Mouse (Mus musculus) spleen, adult 2 months (tissue): Measurements from ENCODE around the gene Fbxo7. TPM values are rescaled to one million over a fixed set of nuclear protein-coding genes. Genes with fewer than 3 reads are reported as not detected.
A peak's percentile ranks its signal among the peaks of the same experiment; 100 is the strongest.
"Not testable (repeated sequence)": the region's sequence is repeated elsewhere in the genome, so short reads cannot be mapped to it uniquely, and the experiment has no call there.

ENCODE experiments used
- DNase-seq, 2 experiments: peaks; one replicate each; pipeline versions ENCODE4 v3.0.0 to v3.0.0-alpha.2; 2012 to 2021; ENCODE audit warnings: low spot score in 2 of 2, low read depth in 1 of 2
- H3K27ac ChIP-seq: fragments of 200-500 bp; 2 replicates; pipeline ENCODE4 v1.5.1; 2012; ENCODE audit warnings: low read length, inconsistent platforms; ENCODE audit not compliant: insufficient read depth
- H3K27me3 ChIP-seq: fragments of 200-500 bp; 2 replicates; pipeline ENCODE4 v1.6.1; 2012; ENCODE audit warnings: mild to moderate bottlenecking, moderate library complexity, low read length, inconsistent platforms; ENCODE audit not compliant: control insufficient read depth, insufficient read depth
- H3K36me3 ChIP-seq: fragments of 200-500 bp; 2 replicates; pipeline ENCODE4 v1.6.1; 2012; ENCODE audit warnings: mild to moderate bottlenecking, low read length, inconsistent platforms; ENCODE audit not compliant: control insufficient read depth, insufficient read depth
- H3K4me1 ChIP-seq: fragments of 200-500 bp; 2 replicates; pipeline ENCODE4 v1.6.1; 2011; ENCODE audit warnings: inconsistent platforms; ENCODE audit not compliant: control insufficient read depth, insufficient read depth, insufficient read length
- H3K4me3 ChIP-seq: fragments of 200-500 bp; 2 replicates; pipeline ENCODE4 v1.5.1; 2011; ENCODE audit warnings: mild to moderate bottlenecking, inconsistent platforms; ENCODE audit not compliant: insufficient read depth, insufficient read length; ENCODE audit errors: extremely low read depth
- CTCF ChIP-seq: fragments of 200-500 bp; IDR thresholded peaks from 2 replicates; pipeline ENCODE4 v1.5.1; 2011; ENCODE audit warnings: mild to moderate bottlenecking, inconsistent platforms; ENCODE audit not compliant: insufficient read depth, insufficient read length, insufficient replicate concordance; ENCODE audit errors: extremely low read depth
- POLR2A ChIP-seq: fragments of 200-500 bp; IDR thresholded peaks from 2 replicates; pipeline ENCODE4 v1.6.1; 2011; ENCODE audit warnings: low read depth, low read length, inconsistent platforms
- WGBS: fragments of 180-500 bp; shearing (Covaris S2); methylation state at CpG from one replicate; pipeline ENCODE4 v1.1.7; 2018; 5-methylcytosine and 5-hydroxymethylcytosine counted together
- polyA plus RNA-seq: library from polyadenylated mRNA; depleted of rRNA; stranded (reverse); fragments of >200 nt; gene quantifications from 2 replicates; pipeline ENCODE4 v1.2.3, GENCODE M21; 2012

Fbxo7 gene
- polyA plus RNA-seq, 1 experiment: 26.2 TPM

- no peak overlapping the region for H3K27ac ChIP-seq
- H3K4me1 ChIP-seq: no peaks in the 10 kb centered on the region
- peaks cover 5% of the 10 kb centered on the region; the same call in 1 of the 2 replicates for H3K36me3 ChIP-seq
- no peak overlapping the region; the same call in 1 of the 2 replicates for H3K4me3 ChIP-seq
- WGBS: 0% methylated on average over 3 of the region's 3 CpGs
- no peaks in the 10 kb centered on the region for H3K27me3 ChIP-seq
- TF ChIP-seq POLR2A (no peak), CTCF (no peak)
- no peak for DNase-seq
Measured at GRCm38 (mm10) chr10:86021408-86021748, 394 bp upstream of the Fbxo7 start.

DNA sequence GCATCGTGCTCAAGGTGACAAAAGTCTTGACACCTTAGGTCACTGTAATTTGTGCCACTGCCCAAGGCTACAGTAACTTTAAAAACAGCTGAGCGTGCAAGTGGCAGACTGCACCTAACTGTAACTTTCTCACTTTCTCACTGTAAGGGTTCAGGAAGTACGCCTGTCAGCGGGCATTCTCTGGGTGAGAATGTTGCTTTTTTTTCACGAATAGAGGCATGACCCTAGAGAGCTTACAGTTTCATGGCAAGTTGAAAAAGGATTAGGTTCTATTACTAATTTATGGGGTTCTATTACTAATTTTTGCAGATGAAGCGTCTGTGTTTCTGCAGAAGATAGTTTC lies 673 bp downstream of the Fbxo7 start:
- peaks cover 5% of the 10 kb centered on the region; the same call in 1 of the 2 replicates for H3K36me3 ChIP-seq

GRCm38 (mm10) chr10:86023149-86023548 lies 1.4 kb downstream of the Fbxo7 start:
- Histone ChIP-seq H3K27me3 (no peaks in the 10 kb centered on the region), H3K36me3 (peaks cover 7% of the 10 kb centered on the region), H3K27ac (no peak overlapping the region), H3K4me3 (no peak overlapping the region; the same call in 1 of the 2 replicates), H3K4me1 (no peaks in the 10 kb centered on the region)
- TF ChIP-seq POLR2A: no peak
- DNase-seq: no peak

More for the DNA sequence above, 673 bp downstream of the Fbxo7 start:
- no peak for DNase-seq
- TF ChIP-seq POLR2A (no peak), CTCF (no peak)
- H3K4me3 ChIP-seq: peak overlapping the region; percentile 88
- H3K27ac ChIP-seq: peak overlapping the region; percentile 92
- no peaks in the 10 kb centered on the region for H3K27me3 ChIP-seq
- no peaks in the 10 kb centered on the region for H3K4me1 ChIP-seq
- WGBS: 1% methylated on average over 6 of the region's 6 CpGs

DNA sequence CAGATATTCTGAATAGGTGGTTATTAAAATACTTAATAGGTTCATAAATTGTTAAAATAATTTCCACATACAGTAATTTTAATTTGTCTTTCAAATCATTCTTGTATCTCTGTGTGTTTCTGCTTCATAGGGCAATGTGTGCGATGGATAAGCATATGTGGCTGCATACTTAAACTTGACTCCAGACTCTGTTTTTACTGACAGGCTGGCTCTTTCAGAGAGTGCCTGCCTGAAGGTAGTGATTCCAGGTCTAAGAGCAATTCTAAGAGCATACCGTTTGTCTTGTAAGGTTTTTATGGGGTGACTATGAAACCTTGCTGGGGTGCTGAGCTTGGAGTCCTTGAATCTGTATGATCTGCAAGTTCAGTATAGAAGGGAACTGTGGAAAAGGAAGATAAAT lies 4.1 kb downstream of the Fbxo7 start:
- H3K27ac ChIP-seq: no peak overlapping the region
- 86% methylated on average over 2 of the region's 2 CpGs for WGBS
- no peak overlapping the region for H3K4me3 ChIP-seq
- TF ChIP-seq POLR2A: no peak
- TF ChIP-seq CTCF: no peak
- DNase-seq: no peak
- peaks cover 16% of the 10 kb centered on the region for H3K36me3 ChIP-seq
- no peaks in the 10 kb centered on the region for H3K27me3 ChIP-seq
- H3K4me1 ChIP-seq: no peaks in the 10 kb centered on the region

DNA sequence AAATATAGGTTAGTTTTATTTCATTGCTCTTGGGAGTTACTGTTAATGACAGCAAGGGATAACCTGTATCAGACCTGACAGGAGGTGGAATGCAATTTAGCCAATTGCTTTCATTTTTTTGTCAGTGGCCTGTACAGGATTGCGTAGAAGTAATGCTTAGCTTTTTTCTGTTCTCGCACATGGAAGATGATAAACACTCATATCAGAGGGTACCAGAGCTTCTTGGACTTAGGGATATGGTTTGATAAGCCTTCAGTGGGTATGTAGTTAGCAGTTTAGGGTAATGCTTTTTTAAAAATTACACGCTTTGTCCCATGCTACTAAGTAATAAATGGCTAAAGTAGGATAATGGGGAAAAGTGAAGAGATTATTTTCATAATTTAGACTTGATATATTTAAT lies 4.6 kb downstream of the Fbxo7 start:
- no peaks in the 10 kb centered on the region for H3K4me1 ChIP-seq
- no peak for TF ChIP-seq CTCF
- no peak for TF ChIP-seq POLR2A

DNA sequence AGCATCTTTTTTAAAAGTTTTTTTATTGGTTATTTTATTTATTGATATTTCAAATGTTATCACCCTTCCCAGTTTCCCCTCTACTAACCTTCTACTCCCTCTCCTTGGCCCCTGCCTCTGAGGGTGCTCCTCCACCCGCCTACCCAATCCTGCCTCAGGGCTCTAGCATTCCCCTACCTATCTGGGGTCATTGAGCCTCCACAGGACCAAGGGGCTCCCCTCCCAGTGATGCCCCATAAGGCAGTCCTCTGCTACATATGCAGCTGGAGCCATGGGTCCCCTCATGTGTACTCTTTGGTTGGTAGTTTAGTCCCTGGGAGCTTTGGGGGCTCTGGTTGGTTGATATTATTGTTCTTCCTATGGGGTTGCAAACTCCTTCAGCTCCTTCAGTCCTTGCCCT lies 5.0 kb downstream of the Fbxo7 start:
- 100% methylated on average over 1 of the region's 1 CpGs for WGBS
- H3K4me3 ChIP-seq: not testable (repeated sequence)

More for the DNA sequence above, 4.6 kb downstream of the Fbxo7 start:
- H3K36me3 ChIP-seq: peaks cover 19% of the 10 kb centered on the region
- WGBS: 82% methylated on average over 3 of the region's 3 CpGs
- H3K27me3 ChIP-seq: no peaks in the 10 kb centered on the region
- no peak overlapping the region for H3K27ac ChIP-seq
- DNase-seq: no peak
- H3K4me3 ChIP-seq: no peak overlapping the region

GRCm38 (mm10) chr10:86030743-86031142 lies 9.0 kb downstream of the Fbxo7 start:
- H3K4me1 ChIP-seq: no peaks in the 10 kb centered on the region
- no peak for DNase-seq
- peaks cover 34% of the 10 kb centered on the region for H3K36me3 ChIP-seq

More for the DNA sequence above, 5.0 kb downstream of the Fbxo7 start:
- not testable (repeated sequence) for DNase-seq, H3K4me1 ChIP-seq, H3K27me3 ChIP-seq, H3K27ac ChIP-seq
- peaks cover 21% of the 10 kb centered on the region for H3K36me3 ChIP-seq

More at GRCm38 (mm10) chr10:86030743-86031142, 9.0 kb downstream of the Fbxo7 start:
- H3K27me3 ChIP-seq: no peaks in the 10 kb centered on the region
- H3K27ac ChIP-seq: no peak overlapping the region
- H3K4me3 ChIP-seq: no peak overlapping the region
- TF ChIP-seq POLR2A: no peak
- TF ChIP-seq CTCF: no peak
- WGBS: 91% methylated on average over 7 of the region's 7 CpGs
